17 mouse cellular contexts compared by ENCODE assay signal in the genomic region with DNA sequence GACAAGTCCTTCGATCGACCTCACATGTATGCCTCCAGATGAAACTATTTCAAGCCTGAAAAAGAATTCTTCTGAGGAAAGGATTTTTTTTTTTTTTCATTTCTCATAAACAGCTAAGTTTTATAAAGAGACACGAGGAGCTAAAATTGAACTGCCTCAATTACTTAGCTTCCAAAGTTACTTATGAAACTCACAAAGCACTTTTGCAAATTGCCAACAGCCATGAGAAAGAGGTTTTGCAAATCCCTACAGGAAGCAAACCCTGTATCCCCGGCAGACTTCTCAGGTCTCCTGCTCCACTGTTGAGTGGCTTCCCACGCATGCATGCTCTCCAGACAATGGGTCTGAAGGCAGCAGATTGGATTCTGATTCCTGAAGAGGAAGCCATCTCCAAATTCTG.
"Had no signal": no experiment of that assay in that cellular context is flagged by ENCODE, and none has a peak within 500 bp of the region (broad histone marks: within the 10 kb centered on the region; RNA-seq: fewer than 3 reads in every experiment).

No protein-coding gene starts in this region.

- DNase-seq: left cerebral cortex, postnatal 4 days; liver; liver, embryonic 13.5 days; liver, postnatal 0 days; lung, adult 18-20 months; lung, adult 2 months; lung, embryonic 14.5 days; lung, postnatal 10 days; lung, postnatal 14 days; lung, postnatal 36 days; lung, postnatal 4 days; midbrain, embryonic 14.5 days had no signal

- ATAC-seq: liver, embryonic 12.5 days; liver, postnatal 0 days; lung, postnatal 0 days; midbrain, embryonic 13.5 days; midbrain, embryonic 15.5 days; midbrain, embryonic 16.5 days had no signal
